Mouse (Mus musculus): Measurements from ENCODE around the gene C1qtnf1.
A peak's percentile ranks its signal among the peaks of the same experiment; 100 is the strongest.

The C1qtnf1 gene

GRCm38 (mm10) chr11:118436471-118436935, 8.5 kb downstream of the C1qtnf1 start:
- DNase-seq (ENCODE audit: low spot score): no peak

DNA sequence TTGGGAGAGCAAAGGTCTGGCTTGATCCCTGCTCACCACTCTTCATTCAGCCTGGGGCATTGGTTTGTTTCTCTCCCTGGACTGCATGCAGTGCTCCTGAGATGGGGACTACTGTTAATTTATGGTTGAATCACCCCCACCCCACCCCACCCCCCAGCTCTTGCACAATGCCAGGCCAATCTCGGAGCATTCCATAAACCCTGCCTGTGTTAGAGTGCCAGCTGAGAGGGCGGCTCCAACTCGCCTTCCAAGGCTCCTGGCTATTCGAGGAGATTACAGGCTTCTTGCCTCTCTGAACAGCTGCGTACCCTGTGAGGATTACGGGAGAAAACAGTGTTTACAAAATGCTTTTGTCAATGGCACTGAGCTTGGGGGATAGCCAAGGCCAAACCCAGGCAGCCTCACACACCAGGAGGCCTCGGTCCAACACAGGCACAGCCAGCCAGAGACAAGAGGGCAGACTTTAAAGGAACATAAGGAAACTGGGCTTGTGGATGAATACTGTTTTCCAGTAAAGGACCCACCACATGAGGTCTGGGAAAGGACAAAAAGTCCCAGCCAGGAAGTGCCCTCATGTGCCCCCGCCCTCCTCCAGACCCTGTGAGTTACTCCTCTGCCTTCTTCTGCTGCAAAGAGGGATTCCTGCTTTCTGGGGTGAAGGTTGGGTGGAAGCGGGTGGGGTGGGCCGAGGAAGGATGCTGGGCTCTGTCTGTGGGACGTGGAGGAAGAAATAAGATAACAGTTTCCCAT, 10.8 kb downstream of the C1qtnf1 start:
- DNase-seq (ENCODE audit: low spot score): no peak

DNA sequence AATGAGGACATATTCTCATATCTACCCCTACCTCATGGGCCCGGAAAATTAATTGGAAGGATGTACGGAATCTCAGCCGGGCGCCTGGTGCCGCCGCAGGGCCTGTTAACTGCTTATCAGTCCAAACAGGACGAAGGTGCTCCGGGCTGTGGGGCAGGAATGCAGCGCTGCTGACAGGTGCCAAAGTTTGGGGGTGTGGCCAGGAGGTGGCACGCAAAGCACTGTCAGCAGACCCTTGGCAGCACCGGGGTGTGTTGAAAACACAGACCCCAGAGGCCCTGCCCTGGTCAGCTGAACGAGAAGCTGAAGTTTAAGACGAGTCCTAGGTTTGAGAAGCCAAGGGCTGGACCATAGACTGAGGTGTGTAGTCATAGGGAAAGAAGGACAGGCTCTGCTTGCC, 14.7 kb downstream of the C1qtnf1 start:
- no peak for DNase-seq (ENCODE audit: low spot score)

DNA sequence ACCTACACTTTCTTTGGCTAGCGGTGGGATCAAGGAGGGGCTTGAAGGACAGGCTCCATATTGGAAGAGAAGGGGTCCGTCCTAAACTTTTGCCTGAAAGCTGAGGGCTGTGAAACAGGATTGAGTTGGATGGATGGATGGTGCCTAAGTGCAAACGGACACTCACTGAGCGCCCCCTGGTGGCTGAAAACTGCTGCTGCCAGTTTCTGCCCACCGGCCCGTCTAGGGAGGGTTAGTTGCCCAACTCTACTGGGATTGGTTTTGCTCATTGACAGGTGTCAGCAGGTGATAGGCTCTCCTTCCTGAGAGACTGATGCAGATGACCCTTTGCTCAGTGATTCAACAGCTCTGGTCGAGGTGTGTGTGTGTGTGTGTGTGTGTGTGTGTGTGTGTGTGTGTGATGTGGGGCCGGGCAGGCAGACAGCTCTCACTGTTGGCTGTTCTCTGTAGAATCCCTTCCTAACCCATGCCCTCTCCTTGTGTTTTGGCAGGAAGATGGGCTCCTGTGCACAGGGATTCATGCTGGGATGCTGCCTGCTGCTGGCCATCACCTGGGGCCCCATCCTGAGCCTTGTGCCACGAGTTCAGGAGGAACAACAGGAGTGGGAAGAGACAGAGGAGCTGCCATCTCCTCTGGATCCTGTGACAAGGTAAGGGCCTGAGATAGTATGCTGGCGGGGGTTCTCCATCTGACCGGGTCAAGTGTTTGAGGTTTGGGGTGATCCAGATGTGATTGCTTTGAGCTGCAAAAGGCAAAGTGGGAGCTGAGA, 15.4 kb downstream of the C1qtnf1 start:
- peak; percentile 80 for DNase-seq (ENCODE audit: low spot score)

GRCm38 (mm10) chr11:118445843-118446242, 17.8 kb downstream of the C1qtnf1 start:
- DNase-seq (ENCODE audit: low spot score): peak; percentile 74

GRCm38 (mm10) chr11:118447346-118447745, 19.3 kb downstream of the C1qtnf1 start:
- DNase-seq (ENCODE audit: low spot score): no peak

DNA sequence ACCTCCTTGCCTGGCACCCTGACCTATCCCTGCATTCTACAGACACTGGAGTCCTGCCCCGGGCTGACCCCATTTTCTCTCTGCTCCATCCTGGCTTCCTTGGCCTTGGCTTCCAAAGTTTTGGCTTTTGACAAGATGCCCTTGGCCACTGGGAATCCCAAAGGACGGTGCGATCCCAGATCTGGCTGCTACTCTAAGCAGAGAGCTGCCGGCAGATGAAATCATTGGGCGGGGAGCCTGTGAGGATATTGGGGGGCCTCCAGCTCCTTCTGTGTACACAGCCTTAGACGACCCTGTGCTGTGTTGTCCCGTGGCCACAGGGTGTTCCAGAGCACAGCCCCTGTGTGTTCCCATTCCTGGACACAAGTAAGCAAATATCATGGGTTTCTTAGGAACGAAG, 20.4 kb downstream of the C1qtnf1 start:
- no peak for DNase-seq (ENCODE audit: low spot score)

- DNase-seq (ENCODE audit: low spot score): no peak
Measured at GRCm38 (mm10) chr11:118451211-118451610, 23.2 kb downstream of the C1qtnf1 start.

DNA sequence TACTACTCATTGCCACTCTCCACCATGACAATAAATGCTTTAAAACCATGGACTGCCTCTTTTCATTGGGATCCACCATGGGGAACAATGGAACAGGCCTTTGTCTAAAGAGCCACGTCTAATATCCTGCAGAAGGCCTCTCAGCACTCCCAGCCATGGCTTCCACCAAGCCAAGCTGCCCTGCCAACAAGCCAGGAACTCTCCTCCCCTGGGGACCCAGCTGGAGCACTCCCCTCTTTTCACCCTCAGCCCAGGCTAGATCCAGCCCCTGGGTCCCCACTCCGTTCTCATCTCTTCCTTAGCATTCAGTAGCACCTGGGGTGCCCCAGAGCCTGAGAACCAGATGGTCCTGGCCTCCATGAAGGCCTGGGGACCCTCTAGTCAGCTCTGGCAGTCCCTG, 25.0 kb downstream of the C1qtnf1 start:
- no peak for DNase-seq (ENCODE audit: low spot score)

DNA sequence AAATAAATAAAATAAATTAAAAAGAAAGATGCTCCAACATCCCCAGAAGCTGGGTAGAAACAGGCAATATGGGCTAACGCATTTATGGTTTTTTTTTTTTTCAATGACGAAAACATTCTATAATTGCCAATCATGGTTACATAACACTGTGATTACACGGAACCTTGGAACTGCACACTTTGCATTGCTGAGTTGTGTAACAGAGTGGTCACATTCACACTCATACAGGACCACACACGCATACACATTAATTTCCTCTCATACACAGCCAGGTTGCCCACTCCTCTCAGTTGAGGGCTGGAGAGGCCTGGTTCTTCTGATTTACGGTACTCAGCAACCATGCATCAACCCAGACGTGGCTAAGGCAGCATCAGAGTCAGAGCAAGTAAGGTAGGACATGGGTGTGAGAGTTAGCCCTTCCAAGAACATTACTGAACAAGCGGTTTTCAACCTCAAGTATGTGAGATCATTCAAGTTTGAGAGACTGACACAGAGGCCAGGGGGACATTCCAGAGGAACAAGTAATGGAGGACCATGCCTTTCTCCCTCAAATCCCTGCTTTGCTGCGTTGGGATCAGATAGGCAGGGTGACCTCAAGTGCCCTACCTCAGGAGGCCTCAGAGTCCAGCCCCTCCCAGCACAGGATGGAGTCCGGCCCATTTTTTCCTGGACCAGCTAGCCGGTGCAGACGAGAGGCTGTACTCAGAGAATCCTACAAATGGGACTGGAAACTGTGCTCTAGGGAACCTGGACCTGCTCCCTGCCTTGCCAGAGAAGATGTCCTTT, 26.1 kb downstream of the C1qtnf1 start:
- DNase-seq (ENCODE audit: low spot score): no peak

DNA sequence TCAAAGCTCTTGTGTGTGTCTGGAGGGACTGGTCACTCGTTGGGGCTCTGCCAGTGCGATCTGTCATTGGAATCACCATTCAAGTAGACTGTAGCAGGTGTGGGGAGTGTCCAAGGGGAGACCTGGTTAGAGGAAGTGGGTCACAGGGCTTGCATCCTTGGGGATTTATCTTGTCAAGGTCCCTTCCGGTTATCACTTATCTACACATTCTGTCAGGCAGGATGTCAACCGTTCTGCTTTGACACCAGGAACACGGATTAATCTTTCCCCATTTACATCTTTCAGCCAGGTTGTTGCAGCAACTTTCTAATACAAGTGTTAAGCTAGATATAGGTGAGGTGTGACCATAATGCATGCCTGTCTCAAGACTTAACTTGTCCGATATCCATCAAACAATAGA, 27.8 kb downstream of the C1qtnf1 start:
- no peak for DNase-seq (ENCODE audit: low spot score)

- DNase-seq (ENCODE audit: low spot score): no peak
Measured at GRCm38 (mm10) chr11:118456937-118457336, 28.9 kb downstream of the C1qtnf1 start.

GRCm38 (mm10) chr11:118459051-118459450, 31.0 kb downstream of the C1qtnf1 start:
- DNase-seq (ENCODE audit: low spot score): no peak

- no peak for DNase-seq (ENCODE audit: low spot score)
Measured at GRCm38 (mm10) chr11:118459536-118459935, 31.5 kb downstream of the C1qtnf1 start.

GRCm38 (mm10) chr11:118460280-118460679, 32.3 kb downstream of the C1qtnf1 start:
- DNase-seq (ENCODE audit: low spot score): no peak

DNA sequence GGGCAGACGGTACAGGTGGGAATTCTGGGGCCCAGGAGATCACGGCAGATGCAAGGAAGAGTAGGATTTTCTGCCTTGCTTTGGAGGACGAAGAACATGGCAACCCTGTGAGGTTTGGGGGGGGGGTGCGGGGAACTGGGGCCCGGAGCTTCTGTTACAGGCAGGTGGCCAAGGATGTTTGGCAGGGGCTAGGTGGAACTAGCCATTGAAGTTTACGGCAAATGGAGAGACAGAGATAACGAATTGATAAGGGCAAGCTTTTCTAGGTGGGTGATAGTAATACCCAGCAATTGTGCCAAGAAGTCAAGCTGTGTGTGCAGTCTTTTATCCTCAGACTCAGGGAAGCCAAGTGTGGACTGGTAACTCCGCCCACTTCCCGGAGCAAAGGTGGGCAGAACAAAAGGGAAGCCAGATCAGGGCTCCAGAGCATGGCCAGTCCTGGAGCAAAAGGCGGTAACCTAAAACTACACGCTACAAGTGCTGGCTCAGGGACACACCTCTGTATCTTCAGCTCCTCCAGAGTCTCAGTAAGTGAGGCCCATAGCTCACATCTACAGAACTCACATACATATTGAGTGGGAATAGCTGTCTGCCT, 39.5 kb downstream of the C1qtnf1 start:
- DNase-seq (ENCODE audit: low spot score): no peak

- DNase-seq (ENCODE audit: low spot score): no peak
Measured at GRCm38 (mm10) chr11:118469509-118470160, 41.6 kb downstream of the C1qtnf1 start.

- no peak for DNase-seq (ENCODE audit: low spot score)
Measured at GRCm38 (mm10) chr11:118470234-118470966, 42.4 kb downstream of the C1qtnf1 start.

DNA sequence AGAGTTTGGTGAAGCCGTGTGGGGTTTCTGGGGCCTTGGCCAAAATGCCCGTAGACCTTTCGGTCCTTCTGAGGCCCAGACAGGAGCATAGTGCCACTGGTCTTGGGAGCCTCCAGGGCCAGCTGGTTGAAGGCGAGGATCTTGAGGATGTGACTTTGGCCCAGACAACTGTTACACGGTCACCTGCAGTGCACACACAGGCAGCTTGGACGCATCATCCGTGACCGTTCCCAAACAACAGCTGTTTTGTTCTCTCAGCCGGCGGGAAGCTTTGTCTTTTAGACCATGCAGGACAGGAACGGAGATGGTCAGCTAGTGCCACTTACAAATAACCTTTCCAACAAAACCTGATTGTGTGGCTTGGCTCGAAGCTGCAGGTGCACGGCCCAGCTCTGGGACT, 43.7 kb downstream of the C1qtnf1 start:
- no peak for DNase-seq (ENCODE audit: low spot score)

GRCm38 (mm10) chr11:118473161-118473560, 45.2 kb downstream of the C1qtnf1 start:
- no peak for DNase-seq (ENCODE audit: low spot score)

Data from urinary bladder, postnatal 25 days (tissue).